Mouse (Mus musculus): ENCODE measurements around the gene Glipr1l1.

DNA sequence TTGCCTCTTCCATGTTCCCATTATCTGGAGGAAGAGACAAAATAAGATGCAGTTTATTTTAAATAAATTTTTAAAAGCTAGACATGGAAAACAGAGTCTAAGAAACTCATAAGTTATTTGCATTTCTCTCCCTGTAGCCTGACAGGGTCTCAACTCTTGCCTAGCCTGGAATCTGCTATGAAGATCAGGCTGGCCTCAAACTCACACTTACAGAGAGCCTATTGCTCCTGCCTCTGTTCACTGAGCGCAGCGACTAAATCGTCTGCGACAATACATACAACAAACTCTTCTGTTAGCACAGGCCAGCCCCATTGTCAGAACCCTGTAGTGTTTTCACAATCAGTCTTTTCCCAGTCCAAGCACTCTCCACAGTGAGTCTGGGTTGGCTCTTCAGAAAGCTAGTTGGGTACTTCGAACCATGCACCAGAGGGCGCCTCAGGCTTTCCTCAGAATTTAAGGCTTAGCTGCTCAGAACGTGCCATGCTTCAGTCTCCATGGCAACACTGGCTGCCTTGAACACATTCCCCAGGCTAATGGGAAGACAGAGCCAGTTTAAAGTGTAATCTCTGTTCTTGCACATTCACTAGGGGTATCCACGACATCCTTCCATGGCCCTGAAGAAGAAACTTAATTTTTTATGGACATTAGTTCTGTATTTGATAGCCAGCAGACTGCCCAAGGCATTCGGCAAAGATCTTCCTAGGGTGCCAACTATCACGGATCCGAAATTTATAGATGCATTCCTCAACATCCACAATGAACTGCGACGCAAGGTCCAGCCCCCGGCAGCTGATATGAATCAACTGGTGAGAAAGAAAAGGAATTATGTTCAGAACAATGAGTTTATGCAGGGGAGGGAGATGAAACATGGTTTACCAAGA lies at the start of gene Glipr1l1:
- no peak for TF ChIP-seq POLR2A (IDR thresholded peaks at IDR 0.05; ENCODE audit: borderline replicate concordance, insufficient read depth, low read length)
- peak; percentile 35; the same call in 1 of the 2 replicates for TF ChIP-seq CTCF (IDR thresholded peaks at IDR 0.05; ENCODE audit: borderline replicate concordance, insufficient read depth, low read depth, low read length)
